Mouse (Mus musculus) monocyte, adult 5-6 weeks (primary cell): ENCODE measurements around the gene 4930524J08Rik. TPM values are rescaled to one million over a fixed set of nuclear protein-coding genes. Genes with fewer than 3 reads are reported as not detected.

Experiments used
- ATAC-seq: fragments of 153-309, 156-312 bp; replicated peaks from 2 replicates; pipeline ENCODE4 v1.8.0; 2017; ENCODE audit warnings: mild to moderate bottlenecking; ENCODE audit not compliant: low TSS enrichment, insufficient number of reproducible peaks, severe bottlenecking, poor library complexity, low FRiP score
- total RNA-seq: library from RNA; stranded (forward); fragments of 200-1000, 200-491, 200-594 nt; gene quantifications from 3 replicates; pipeline ENCODE4 v1.2.3, GENCODE M21; 2017

4930524J08Rik gene
- total RNA-seq: 1.3 TPM in 1 of 3 replicates, not detected in the others

GRCm38 (mm10) chr5:99978699-99979442 lies at the start of gene 4930524J08Rik, which contains the start of gene Hnrnpd:
Gene 4930524J08Rik (plus strand): TSS chr5:99979061.
Gene Hnrnpd (minus strand): TSS chr5:99978938.
- ATAC-seq: peak; percentile 86

DNA sequence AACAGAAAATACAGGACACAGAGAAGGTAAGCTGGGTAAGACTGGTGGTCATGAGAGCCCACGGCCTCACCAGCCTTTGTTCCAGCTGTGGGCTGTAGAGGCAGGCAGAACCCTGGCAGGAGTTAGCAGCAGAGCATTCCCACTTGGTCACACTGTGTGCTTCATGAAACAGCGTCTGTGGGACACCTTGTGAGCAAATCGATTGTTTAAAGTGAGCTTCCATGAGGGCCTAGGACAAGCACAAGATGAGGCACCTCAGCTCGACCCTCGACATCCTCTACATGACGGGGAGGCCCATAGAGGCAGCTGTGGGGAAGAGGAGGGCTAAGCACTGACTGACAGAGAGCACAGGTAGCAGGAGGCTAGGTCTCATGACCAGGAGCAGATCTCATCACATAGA lies 47.0 kb upstream of the 4930524J08Rik start:
- no peak for ATAC-seq

- no peak for ATAC-seq
These were observed 39.4 kb upstream of the 4930524J08Rik start for GRCm38 (mm10) chr5:99939440-99939839.

GRCm38 (mm10) chr5:99941273-99941672 lies 37.6 kb upstream of the 4930524J08Rik start:
- no peak for ATAC-seq

DNA sequence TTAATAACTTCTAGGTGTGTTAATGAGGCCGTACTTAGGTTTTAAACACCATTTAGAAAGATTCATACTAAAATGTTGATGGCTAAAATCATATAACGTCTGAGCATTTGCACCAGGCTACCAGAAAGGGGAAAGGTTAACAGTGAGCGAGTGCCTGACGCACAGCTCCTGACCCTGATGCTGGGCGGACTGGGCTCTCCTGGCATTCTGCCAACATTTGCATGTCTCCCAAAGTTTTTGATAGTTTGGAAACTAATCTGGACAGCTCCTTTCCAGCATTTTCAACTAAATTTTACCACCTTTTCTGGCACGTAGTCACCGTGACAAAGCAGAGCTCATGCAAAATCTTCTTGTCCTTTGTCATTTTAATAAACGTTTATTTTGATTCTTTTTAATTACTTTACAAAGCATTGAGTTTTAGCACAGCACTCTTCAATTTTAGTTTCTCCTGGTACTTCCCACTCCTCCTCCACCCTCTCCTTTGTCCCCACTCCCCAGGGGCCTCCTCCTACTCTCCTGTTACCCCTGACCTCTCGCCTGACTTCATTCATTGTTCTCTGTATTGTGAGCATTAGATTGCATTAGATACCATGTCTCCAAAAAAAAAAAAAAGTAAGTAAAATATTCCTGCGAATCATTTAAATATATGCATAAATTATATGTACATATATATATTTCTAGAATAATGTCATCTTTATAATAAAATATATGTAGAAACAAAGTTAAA lies 36.9 kb upstream of the 4930524J08Rik start:
- ATAC-seq: no peak

GRCm38 (mm10) chr5:99952513-99952912 lies 26.3 kb upstream of the 4930524J08Rik start:
- ATAC-seq: no peak

DNA sequence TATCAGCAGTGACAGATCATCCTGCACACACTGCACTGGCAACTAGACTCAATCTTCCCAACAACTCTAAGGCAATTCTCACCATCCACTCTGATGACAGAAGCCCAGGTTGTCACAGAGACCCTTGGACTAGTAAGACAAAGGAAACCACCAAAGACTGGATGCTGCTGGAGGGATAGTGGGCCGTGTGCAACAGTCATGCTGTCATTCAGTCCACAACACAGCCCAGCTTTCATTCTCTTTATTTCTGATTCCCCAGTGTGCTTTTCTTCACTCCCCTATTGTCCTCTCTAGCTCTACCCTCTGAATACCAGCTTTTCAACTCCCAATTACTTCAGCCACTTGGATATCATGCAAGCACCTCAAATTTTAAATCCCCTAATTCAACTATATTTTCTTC lies 25.0 kb upstream of the 4930524J08Rik start:
- ATAC-seq: no peak

GRCm38 (mm10) chr5:99958666-99959065 lies 20.2 kb upstream of the 4930524J08Rik start:
- no peak for ATAC-seq

- no peak for ATAC-seq
These were observed 19.5 kb upstream of the 4930524J08Rik start for GRCm38 (mm10) chr5:99959236-99959936.

DNA sequence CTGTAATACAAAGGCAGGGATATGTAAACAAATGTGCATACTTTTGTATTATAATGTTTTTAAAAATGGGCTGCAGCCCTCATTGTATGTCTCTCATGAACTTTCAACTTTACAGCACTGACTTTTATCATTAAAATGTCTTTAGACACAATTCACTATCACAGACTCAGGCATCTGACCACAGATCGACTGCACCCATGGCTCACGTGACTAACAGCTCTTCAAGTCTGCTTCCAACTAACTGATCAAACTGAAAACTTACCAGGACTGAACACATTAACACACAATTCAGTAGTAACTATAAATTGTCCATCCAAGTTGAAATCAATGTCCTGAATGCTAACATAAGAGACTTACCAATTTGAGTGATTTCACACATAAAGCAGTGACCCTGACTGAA lies 18.9 kb upstream of the 4930524J08Rik start:
- ATAC-seq: no peak

- no peak for ATAC-seq
These were observed 4.9 kb upstream of the 4930524J08Rik start for GRCm38 (mm10) chr5:99973941-99974340.

GRCm38 (mm10) chr5:99975061-99975460 lies 3.8 kb upstream of the 4930524J08Rik start:
- no peak for ATAC-seq

DNA sequence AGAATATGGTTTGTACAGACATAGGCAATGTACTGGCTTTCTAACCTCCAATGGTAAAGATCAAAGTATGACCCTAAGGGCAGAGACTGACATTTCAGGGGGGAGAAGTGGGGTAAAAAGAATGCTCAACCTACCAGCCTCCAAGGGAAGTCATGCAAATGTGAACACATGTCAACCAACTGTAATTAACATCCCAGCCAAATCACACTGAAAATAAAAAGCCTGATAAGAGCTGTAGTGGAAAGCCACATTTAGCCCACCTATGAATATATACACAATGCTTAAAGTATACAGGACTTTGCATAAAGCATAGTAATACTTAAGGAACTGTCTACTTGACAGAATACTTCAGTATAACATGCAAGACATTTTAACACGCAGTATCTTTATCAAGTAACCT lies 3.1 kb upstream of the 4930524J08Rik start:
- no peak for ATAC-seq

GRCm38 (mm10) chr5:99976334-99976955 lies 2.4 kb upstream of the 4930524J08Rik start:
- no peak for ATAC-seq

- ATAC-seq: 0 out of 2 replicates have a peak, but pooled peaks have one; percentile 32
These were observed 1.2 kb upstream of the 4930524J08Rik start for GRCm38 (mm10) chr5:99977516-99978301.

DNA sequence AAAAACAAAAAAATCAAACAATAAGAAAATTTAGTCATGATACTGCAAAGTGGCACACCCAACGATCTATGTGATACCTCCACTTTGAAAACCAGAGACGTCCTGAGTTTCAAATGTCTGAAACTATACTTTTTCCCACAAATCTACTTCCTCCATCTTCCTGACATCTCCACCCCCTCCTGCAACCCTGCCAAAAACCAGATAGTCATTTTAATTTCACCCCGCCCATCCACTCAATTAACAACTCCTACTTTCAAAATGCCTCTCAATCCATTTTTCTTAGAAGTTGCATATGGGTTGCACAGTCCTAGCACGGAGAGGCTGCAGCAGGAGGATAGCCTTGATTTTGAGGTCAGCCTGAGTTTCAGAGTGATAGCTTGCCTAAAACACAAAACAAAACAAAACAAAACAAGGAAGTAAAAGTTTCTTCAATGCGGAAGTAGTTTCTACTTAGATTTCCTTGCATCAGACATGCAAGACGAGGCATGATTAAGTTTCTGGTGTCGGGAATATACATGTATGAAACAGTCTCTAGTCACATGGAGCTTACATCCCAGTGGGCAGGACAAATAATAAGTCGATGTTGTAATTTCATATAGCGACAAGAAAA lies 4.7 kb downstream of the 4930524J08Rik start:
- ATAC-seq: peak; percentile 47

DNA sequence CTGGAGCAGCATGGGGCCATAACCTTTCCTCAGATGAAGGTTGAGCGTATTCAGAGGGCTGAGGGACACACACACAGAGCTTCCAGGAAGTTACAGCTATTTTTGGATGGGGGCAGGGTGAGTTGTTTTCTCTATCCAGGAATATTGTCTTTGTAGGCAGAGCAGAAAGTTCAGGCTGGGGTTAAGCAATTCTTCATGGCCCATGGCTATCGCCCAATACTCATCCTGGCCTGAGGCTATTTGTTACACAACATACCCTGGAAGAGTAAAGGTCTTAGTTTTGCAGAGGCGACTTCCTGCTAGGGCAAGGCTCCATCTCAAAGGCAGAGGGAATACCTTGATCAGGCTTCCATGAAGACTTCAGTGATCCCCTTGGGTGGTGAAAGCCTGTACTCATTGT lies 15.3 kb downstream of the 4930524J08Rik start:
- ATAC-seq: no peak

DNA sequence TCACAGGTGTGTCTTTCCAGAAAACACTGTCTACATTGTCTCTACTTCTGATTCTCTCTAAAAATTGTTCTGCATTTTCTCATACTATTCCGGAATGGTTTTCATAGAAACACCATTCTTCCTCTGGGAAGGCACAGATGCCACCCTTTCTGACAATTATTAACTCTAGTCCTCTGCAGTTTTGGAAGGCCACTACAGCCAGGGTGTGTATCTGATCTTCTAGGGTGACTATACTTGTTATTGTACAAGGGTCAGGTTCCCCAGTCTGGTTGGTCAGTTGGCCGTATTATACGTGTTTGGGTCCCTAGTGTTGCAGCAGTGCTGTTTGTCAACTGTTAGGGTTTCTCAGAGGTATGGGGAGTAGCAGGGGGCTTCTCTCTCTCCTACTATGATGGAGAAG lies 15.8 kb downstream of the 4930524J08Rik start:
- ATAC-seq: no peak
